In genomic region chr1:42741383-42742241, GRCm38 (mm10) we compare ENCODE assay signal across 13 mouse cellular contexts. TPM values are rescaled to one million over a fixed set of nuclear protein-coding genes. Genes with fewer than 3 reads are reported as not detected.
DNase-seq lines count a peak whose midpoint lies in the region; ATAC-seq lines count a peak whose summit lies in the region.
"Had no signal": no experiment of that assay in that cellular context is flagged by ENCODE, and none has a peak within 500 bp of the region (broad histone marks: within the 10 kb centered on the region; RNA-seq: fewer than 3 reads in every experiment).

No protein-coding gene starts in this region.

- H3K27ac ChIP-seq in neural tube, embryonic 12.5 days = no peak overlapping the region
- H3K27ac ChIP-seq: left cerebral cortex, adult 2 months; liver, embryonic 14.5 days had no signal

- no peak overlapping the region for H3K4me2 ChIP-seq in neural tube, embryonic 12.5 days (replicated peaks)

- no peak for DNase-seq in neural tube, embryonic 10.5 days (ENCODE audit: extremely low spot score, low spot score)
- DNase-seq in kidney, adult 11 months = peak; percentile 87
- peak; percentile 59 to 75 for DNase-seq in kidney, postnatal 4 days
- no peak for DNase-seq in ovary, postnatal 36 days (ENCODE audit: low spot score)
- DNase-seq in adrenal gland, adult 18-20 months (ENCODE audit: low spot score in 2 of 2) = no peak
- DNase-seq in B cell, adult 2 months = no peak
- DNase-seq: cerebellum, adult 9-10 months; spleen, adult 18-20 months; thymus, adult 2 months had no signal

- 65% methylated on average over 16 of the region's 16 CpGs for WGBS in neural tube, embryonic 12.5 days

- peaks cover 5% of the 10 kb centered on the region; the same call in 1 of the 2 replicates for H3K9me3 ChIP-seq in neural tube, embryonic 12.5 days

- no peak overlapping the region for H3K4me3 ChIP-seq in neural tube, embryonic 12.5 days
- H3K4me3 ChIP-seq: left cerebral cortex, adult 2 months had no signal

- no peaks in the 10 kb centered on the region for H3K36me3 ChIP-seq in neural tube, embryonic 12.5 days

- peak; percentile 72 for ATAC-seq in neural tube, embryonic 12.5 days (ENCODE audit: low FRiP score, low read depth)

- H3K4me1 ChIP-seq in neural tube, embryonic 12.5 days = no peaks in the 10 kb centered on the region

- no peak overlapping the region for H3K9ac ChIP-seq in neural tube, embryonic 12.5 days
- H3K9ac ChIP-seq: liver, embryonic 14.5 days had no signal

- H3K27me3 ChIP-seq in neural tube, embryonic 12.5 days (replicated peaks) = no peaks in the 10 kb centered on the region
- H3K27me3 ChIP-seq: CH12.LX had no signal

RNA-seq across cellular contexts. Expression of gene Pou3f3, which starts 46.0 kb away (rescaled TPM):
- polyA plus RNA-seq in neural tube, embryonic 12.5 days (2016; fragmentation: Nextera tagmentation; extraction: Ambion mirVana) = 17.2 and 17.8 TPM in 2 replicates
- total RNA-seq in adrenal gland, adult 18-20 months (2021) = not detected
- total RNA-seq: CH12.LX had no signal

Comparison
In these comparisons a context has a peak if more than half of its experiments do, and no peak if none do; other contexts are left out.
1. DNase-seq: peak in kidney, adult 11 months (single experiment) and kidney, postnatal 4 days (2 of 2); none in neural tube, embryonic 10.5 days (single experiment), ovary, postnatal 36 days (single experiment), adrenal gland, adult 18-20 months (0 of 2) and B cell, adult 2 months (0 of 2).